Mouse (Mus musculus): ENCODE results near the gene Cnpy3.

Cnpy3 gene

GRCm38 (mm10) chr17:46714756-46715481, 37.1 kb downstream of the Cnpy3 start:
- no peak for DNase-seq (ENCODE audit: low spot score in 2 of 2)

GRCm38 (mm10) chr17:46713849-46714248, 38.2 kb downstream of the Cnpy3 start:
- DNase-seq (ENCODE audit: low spot score in 2 of 2): no peak

GRCm38 (mm10) chr17:46712442-46712841, 39.6 kb downstream of the Cnpy3 start:
- DNase-seq (ENCODE audit: low spot score in 2 of 2): no peak

GRCm38 (mm10) chr17:46711612-46712271, 40.3 kb downstream of the Cnpy3 start:
- DNase-seq (ENCODE audit: low spot score in 2 of 2): peak in 1 of 2 experiments; percentile 67

GRCm38 (mm10) chr17:46710959-46711597, 40.9 kb downstream of the Cnpy3 start, which contains the start of gene Pex6:
Gene Pex6 (plus strand): TSS chr17:46711463.
- peak; percentile 87 to 92 for DNase-seq (ENCODE audit: low spot score in 2 of 2)

- peak in 1 of 2 experiments; percentile 31 for DNase-seq (ENCODE audit: low spot score in 2 of 2)
Measured at GRCm38 (mm10) chr17:46706375-46707089, 45.5 kb downstream of the Cnpy3 start.

- peak; percentile 96 to 97 for DNase-seq (ENCODE audit: low spot score in 2 of 2)
Measured at GRCm38 (mm10) chr17:46704887-46705835, 46.9 kb downstream of the Cnpy3 start, which contains the start of gene Ppp2r5d. Gene Ppp2r5d (minus strand): TSS chr17:46705111.

GRCm38 (mm10) chr17:46703971-46704886, 47.8 kb downstream of the Cnpy3 start:
- no peak for DNase-seq (ENCODE audit: low spot score in 2 of 2)

GRCm38 (mm10) chr17:46702506-46702905, 49.5 kb downstream of the Cnpy3 start:
- DNase-seq (ENCODE audit: low spot score in 2 of 2): no peak

- DNase-seq (ENCODE audit: low spot score in 2 of 2): no peak
Measured at GRCm38 (mm10) chr17:46702100-46702499, 49.9 kb downstream of the Cnpy3 start.

GRCm38 (mm10) chr17:46701489-46701888, 50.5 kb downstream of the Cnpy3 start:
- DNase-seq (ENCODE audit: low spot score in 2 of 2): no peak

- DNase-seq (ENCODE audit: low spot score in 2 of 2): no peak
Measured at GRCm38 (mm10) chr17:46699912-46700311, 52.1 kb downstream of the Cnpy3 start.

GRCm38 (mm10) chr17:46699245-46699644, 52.8 kb downstream of the Cnpy3 start:
- no peak for DNase-seq (ENCODE audit: low spot score in 2 of 2)

- no peak for DNase-seq (ENCODE audit: low spot score in 2 of 2)
Measured at GRCm38 (mm10) chr17:46698515-46698914, 53.5 kb downstream of the Cnpy3 start.

GRCm38 (mm10) chr17:46694517-46695063, 57.4 kb downstream of the Cnpy3 start:
- DNase-seq (ENCODE audit: low spot score in 2 of 2): no peak

GRCm38 (mm10) chr17:46691390-46691789, 60.6 kb downstream of the Cnpy3 start:
- no peak for DNase-seq (ENCODE audit: low spot score in 2 of 2)

GRCm38 (mm10) chr17:46690665-46691064, 61.3 kb downstream of the Cnpy3 start:
- DNase-seq (ENCODE audit: low spot score in 2 of 2): no peak

- no peak for DNase-seq (ENCODE audit: low spot score in 2 of 2)
Measured at GRCm38 (mm10) chr17:46685913-46686312, 66.1 kb downstream of the Cnpy3 start.

All from urinary bladder, postnatal 36 days (tissue).